Mouse (Mus musculus) kidney, adult 18-20 months (tissue): ENCODE data around the gene Raver1.

Source experiments
- DNase-seq: peaks from one replicate; pipeline ENCODE4 v3.0.0; 2021

Gene Raver1

DNA sequence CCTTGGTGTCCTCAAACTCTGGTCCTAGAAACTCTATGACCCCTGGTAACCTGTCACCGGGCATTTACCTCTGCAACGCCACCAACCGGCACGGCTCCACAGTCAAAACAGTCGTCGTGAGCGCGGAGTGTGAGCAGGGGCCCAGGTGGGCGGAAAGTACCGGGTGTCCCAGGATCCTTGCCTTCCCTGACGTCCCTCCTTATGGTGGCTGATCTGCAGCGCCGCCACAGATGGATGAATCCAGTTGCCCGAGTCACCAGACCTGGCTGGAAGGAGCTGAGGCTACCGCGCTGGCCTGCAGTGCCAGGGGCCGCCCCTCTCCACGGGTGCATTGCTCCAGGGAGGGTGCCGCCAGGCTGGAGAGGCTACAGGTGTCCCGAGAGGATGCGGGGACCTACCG lies 55.1 kb downstream of the Raver1 start:
- DNase-seq = no peak

DNA sequence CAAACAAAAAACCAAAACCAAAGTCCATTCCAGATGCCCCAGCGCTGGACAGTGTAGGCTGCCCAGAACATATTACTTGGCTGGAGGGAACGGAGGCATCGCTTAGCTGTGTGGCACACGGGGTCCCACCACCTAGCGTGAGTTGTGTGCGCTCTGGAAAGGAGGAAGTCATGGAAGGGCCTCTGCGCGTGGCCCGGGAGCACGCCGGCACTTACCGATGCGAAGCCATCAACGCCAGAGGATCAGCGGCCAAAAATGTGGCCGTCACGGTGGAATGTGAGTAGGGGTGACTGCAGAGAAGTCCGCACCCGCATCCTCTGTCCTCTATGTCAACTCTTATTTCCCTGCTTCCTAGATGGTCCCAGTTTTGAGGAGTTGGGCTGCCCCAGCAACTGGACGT lies 55.6 kb downstream of the Raver1 start:
- no peak for DNase-seq

DNA sequence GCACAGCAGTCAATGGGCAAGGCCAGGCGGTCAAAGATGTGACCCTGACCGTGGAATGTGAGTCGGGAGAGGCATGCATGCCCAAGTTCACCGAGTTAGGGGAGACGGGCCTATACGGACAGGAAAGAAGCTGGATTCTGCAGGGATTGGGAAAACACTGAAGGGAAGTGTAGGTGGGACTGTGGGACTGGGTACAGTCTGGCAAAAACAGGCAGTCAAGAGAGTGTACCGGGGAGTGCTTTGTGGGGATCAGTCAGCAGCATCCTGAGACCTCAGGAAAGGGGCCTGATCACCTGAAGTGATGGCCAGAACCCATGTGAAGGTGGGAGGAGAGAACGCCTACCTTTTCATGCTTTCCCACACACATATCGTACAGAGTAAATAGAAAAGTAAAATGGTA lies 56.2 kb downstream of the Raver1 start:
- no peak for DNase-seq

DNA sequence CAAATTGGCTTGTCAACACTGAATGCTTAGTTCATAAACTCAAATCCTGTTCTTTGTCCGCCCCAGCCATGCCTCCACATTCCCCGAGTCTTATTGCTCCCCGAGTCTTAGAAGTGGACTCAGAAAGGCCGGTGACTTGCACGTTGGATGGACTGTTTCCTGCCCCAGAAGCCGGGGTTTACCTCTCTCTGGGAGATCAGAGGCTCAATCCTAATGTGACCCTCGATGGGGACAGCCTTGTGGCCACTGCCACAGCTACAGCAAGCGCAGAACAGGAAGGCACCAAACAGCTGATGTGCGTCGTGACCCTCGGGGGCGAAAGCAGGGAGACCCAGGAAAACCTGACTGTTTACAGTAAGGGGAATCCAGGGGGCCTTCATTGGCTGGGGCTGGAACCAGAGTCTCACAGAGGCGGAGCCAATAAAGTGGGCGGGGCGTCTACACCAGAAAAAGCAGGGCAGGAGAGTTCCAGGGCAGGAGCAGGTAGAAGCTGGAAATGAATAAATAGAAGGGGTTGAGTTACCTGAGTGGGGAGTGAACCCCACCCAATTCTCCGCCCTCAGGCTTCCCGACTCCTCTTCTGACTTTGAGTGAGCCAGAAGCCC lies 57.2 kb downstream of the Raver1 start:
- peak; percentile 25 for DNase-seq

DNA sequence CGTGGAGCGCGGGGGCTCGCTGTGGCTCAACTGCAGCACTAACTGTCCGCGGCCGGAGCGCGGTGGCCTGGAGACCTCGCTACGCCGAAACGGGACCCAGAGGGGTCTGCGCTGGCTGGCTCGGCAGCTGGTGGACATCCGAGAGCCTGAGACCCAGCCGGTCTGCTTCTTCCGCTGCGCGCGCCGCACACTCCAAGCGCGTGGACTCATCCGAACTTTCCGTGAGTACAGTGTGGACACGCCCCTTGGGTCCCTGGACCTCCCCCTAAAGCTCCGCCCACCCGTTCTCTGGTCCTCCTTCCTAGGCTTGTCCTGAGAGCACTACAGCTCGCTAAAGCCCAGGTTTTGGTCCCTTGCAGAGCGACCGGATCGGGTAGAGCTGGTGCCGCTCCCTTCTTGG lies 58.7 kb downstream of the Raver1 start:
- DNase-seq = peak; percentile 93

DNA sequence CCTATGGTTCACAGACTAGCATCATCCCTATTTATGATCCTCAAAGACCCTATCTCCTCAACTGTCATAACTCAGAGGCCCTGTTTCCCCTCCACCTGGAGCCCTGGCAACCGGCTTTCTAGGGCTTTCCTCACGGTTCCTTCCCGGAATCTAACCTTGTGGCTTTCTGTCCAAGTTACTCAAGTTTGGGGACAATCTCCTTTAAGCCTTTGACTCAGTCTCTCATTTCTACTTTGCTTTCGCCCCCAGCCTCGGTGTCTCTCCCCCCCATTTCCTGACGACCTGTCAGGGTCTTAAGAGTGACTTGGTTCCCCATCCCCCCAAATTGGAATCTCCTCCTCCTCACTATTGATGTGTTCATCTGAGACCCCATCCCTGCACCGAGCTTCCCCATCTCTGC lies 59.3 kb downstream of the Raver1 start:
- DNase-seq = no peak

DNA sequence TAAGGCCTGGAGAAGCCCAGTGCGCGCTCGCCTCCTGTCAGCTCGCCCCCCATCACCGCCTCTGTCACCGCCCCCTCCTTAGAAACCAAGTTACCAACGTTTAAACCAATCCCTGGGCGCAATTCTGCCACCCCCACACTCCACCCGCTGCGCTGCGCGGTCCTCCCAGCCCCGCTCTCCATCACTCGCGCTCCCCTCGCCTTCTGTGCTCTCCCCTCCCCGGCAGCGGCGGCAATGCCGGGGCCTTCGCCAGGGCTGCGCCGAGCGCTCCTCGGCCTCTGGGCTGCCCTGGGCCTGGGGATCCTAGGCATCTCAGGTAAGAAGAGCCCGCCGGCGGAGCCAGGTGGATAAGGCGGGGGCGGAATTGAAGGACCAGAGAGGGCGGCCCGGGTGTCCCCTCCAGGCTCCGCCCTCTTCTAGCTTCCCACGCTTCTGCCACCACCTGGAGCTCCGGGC lies 59.9 kb downstream of the Raver1 start, which contains the start of gene Icam5:
Gene Icam5, plus strand, starts transcription at position 178 of the 456 bp plus-strand sequence.
- DNase-seq = peak; percentile 32

DNA sequence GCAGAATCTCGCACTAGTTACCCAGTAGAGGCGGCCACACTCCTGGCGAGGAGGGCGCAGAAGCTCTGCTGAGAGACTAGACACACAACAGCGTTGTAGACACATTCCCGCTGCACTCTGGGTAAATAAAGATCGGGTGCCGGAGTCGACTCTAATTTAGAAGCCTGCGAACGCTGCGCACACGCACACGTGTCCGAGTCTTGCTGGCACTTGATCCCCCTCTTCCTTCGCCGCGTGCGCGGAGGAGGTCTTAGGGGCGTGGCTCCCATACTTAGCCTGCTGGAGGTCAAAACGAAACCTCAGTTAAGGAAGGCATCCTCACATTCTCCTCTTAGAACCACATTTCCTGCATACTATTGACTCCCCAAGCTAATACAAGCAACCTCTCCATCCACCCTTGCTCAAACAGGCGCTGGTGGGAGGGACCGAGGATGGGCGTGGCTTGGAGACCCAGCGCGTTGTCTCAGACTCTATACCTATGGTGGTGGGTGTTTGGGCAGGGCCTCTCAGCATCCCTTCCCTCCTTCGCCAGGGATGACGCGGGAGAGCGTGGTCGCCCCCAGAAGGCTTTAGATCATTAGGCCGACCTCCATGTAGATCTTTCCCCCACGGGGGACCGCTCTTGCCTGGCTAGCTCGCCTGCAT lies 60.4 kb downstream of the Raver1 start:
- peak; percentile 70 for DNase-seq

DNA sequence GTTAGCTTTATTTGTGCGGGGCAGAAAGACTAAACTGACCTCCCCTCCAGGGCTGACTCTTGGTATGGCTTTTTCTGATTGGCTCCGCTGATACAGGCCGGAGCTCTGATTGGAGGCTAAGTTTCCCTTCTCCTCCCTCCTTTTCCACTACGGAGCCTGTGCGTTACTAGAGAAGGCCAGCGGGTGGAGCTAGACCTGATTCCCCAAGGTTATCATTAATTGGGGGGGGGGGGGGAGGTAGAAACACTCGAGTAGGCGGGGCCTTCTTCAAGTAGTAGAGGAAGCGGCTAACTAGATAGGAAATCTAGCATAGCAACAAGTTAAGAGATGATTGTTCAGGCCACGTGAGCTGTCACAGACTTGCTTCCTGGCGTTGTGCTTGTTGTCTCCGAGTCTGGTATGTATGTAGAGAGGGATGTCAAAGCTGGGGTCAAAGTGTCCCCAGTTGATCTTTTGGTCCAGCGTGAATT lies 61.0 kb downstream of the Raver1 start:
- peak; percentile 88 for DNase-seq

DNA sequence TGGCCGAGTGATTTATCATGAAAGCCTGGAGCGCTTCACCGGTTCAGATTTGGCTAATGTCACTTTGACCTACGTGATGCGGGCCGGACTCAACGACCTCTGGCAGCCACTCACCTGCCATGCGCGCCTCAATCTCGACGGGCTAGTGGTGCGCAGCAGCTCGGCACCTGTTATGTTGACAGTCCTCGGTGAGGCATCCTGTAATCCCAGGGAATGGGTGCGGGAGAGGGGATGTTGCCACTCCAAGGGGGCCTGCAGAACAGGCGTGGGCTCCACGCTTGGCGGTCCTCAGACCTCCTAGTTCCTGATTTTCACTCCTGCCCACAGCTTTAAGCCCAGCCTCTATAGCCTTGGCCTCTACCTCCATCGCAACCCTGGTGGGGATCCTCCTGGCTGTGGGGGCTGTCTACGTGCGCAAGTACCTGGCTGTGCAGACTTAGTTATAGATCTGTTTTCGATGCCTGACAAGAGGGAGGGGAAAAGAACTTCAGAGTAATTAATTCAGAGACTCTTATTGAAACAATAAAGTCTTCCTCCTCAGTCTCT lies 61.7 kb downstream of the Raver1 start:
- no peak for DNase-seq

DNA sequence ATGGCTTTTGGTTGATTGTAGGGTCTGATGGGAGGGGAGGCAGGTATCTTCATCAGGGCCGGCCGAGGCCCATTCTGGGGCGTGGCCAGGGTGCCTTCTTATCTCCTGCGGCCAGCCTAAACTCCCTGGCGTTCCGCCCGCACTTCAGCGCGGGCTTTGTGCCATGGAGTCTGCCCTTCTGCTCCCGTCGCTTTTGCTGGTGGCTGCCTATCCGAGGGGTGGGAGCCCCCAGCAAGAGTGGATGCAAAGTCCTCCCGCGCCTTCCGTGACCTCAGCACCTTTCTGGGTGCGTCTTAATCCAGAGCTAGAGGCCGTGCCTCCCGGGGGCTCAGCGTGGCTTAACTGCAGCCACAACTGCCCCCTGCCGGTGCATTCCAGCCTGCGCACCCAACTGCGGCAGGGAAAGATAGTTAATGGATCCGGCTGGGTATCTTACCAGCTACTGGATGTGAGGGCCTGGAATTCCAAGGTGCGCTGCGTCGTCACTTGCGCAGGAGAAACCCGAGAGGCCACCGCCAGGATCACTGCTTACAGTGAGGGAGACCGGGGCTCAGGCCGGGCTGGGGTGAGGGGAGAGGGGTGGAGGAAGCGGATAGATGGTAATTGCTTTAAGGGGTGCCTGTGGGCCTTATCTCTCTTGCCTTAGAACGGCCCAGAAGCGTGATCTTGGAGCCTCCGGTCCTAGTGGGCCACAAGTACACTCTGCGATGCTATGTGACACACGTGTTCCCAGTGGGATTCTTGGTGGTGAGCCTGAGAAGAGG lies 62.3 kb downstream of the Raver1 start, which contains the start of gene Icam4:
Gene Icam4, plus strand, starts transcription at position 83 of the 764 bp plus-strand sequence.
- DNase-seq = peak; percentile 88

DNA sequence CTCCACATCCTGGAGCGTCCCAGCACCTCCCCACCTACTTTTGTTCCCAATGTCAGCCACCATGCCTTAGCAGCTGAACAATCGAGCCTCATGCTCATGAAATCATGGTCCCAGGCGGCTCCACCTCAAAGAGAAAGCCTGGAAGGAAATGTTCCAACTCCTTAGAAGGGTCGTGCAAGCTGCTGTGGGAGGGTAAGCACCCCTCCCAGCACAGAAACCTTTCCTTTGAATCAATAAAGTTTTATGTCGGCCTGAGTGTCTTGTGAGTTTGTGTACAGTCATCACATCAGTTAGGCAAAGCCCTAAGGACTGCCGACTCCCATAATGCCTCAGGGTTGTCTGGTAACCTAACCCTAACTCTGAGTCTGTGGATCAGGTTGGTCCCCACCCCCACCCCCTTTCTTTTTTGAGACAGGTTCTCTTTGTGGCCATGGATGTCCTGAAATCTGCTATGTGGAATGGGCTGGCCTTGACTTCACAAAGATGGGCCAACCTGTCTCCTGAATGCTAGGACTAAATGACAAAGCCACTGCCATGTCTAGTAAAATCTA lies 63.2 kb downstream of the Raver1 start:
- DNase-seq = no peak

DNA sequence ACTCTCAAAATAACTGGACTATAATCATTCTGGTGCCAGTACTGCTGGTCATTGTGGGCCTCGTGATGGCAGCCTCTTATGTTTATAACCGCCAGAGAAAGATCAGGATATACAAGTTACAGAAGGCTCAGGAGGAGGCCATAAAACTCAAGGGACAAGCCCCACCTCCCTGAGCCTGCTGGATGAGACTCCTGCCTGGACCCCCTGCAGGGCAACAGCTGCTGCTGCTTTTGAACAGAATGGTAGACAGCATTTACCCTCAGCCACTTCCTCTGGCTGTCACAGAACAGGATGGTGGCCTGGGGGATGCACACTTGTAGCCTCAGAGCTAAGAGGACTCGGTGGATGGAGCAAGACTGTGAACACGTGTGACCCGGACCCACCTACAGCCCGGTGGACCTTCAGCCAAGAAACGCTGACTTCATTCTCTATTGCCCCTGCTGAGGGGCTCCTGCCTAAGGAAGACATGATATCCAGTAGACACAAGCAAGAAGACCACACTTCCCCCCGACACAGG lies 64.0 kb downstream of the Raver1 start:
- no peak for DNase-seq

DNA sequence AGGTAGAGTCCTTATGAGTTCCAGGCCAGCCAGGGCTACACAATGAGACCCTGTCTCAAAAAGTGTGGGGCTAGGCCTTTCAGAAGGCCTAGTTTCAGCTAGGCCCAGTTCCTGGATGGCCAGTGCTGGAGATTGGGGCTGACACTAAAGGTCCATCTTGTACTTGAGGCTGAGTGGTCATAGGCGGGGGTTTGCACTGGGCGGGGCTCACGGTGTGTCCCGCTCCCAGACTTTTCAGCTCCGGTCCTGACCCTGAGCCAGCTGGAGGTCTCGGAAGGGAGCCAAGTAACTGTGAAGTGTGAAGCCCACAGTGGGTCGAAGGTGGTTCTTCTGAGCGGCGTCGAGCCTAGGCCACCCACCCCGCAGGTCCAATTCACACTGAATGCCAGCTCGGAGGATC lies 65.0 kb downstream of the Raver1 start:
- DNase-seq = no peak

DNA sequence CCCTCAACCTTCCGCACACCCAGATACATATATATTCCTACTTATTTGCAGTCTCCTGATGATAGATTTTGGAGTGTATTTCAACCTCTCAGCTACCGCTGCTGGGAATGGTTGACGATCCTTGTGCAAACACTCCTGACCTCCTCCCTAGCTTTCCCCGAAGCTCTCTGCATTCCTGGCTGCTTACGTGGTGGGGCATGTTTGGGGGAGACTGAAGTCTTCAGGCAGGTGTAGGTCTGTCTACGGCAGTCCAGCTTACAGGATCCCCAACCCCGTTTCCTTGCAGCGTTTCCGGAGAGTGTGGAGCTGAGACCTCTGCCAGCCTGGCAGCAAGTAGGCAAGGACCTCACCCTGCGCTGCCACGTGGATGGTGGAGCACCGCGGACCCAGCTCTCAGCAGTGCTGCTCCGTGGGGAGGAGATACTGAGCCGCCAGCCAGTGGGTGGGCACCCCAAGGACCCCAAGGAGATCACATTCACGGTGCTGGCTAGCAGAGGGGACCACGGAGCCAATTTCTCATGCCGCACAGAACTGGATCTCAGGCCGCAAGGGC lies 66.5 kb downstream of the Raver1 start:
- no peak for DNase-seq
